Mouse (Mus musculus) megakaryocyte, adult 5-6 weeks (primary cell): ENCODE results near the gene Il17d. TPM values are rescaled to one million over a fixed set of nuclear protein-coding genes. Genes with fewer than 3 reads are reported as not detected.

ENCODE experiments used
- ATAC-seq: 2 replicates; pipeline ENCODE4 v1.8.0; 2016; ENCODE audit warnings: mild to moderate bottlenecking, inconsistent platforms; ENCODE audit not compliant: poor library complexity, severe bottlenecking
- total RNA-seq, 2 experiments: library from RNA; stranded (forward) in 1 of 2; stranded (reverse) in 1 of 2; fragments of 153-499, 151-499 nt in 1 of 2; fragments of 221-1000, 200-1000 nt in 1 of 2; gene quantifications; 2 replicates each; pipeline versions ENCODE4 v1.2.3 to v1.2.4; 2015 to 2017

Gene Il17d
- not detected in 2 replicates for total RNA-seq (2015)
- not detected in 2 replicates for total RNA-seq (2017)

DNA sequence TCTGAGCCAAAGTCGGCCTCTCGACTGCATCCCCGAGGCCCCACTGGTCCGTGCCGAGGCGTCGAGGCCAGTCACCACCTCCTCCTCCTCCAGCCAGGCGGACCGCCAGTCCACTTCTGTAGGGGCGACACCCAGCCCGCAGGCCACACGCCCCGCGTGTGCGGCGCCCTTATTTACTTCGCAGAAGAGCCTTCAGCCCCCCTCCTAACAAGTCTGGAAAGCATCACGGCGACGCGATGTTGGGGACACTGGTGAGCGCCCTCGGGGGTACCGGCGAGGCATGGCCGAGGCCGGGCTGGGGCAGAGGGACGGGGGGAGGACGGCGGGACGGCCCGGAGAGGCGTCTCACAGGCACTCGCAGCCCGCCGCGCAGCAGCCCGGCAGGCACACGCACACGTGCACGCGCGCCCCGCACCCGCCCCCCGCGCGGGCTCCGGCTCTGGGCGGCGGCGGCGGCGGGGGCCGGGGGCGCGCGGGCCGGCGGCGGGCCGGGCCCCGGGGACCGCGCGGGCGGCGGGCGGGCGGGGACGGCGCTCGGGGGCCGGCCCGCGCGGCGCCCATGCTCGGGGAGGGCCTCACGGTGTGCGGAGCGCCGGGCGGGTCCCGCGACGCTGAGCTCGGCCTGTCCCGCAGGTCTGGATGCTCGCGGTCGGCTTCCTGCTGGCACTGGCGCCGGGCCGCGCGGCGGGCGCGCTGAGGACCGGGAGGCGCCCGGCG lies at the start of gene Il17d:
Il17d (plus strand) TSS at position 107 of the 717 bp plus-strand sequence.
- 0 out of 2 replicates have a peak, but pooled peaks have one; percentile 5 for ATAC-seq

GRCm38 (mm10) chr14:57475057-57475456 lies 49.5 kb upstream of the Il17d start:
- ATAC-seq = no peak

DNA sequence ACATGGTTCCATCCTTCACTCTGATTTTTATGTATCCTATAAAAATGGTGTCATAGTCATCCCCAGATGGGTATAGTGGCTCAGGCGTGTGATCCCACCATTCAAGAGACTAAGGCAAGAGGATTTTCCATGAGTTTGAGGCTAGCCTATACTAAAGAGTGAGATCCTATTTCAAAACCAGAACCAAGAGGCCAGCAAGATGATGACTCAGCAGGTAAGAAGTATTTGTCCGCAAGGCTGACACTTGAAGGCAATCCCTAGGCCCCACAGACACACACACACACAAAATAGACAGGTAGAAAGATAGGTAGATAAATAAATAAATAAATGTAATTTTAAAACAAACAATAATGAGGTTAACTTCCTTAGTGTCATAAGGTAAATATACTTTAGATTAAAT lies 42.3 kb upstream of the Il17d start:
- no peak for ATAC-seq

GRCm38 (mm10) chr14:57484183-57484582 lies 40.4 kb upstream of the Il17d start:
- no peak for ATAC-seq

GRCm38 (mm10) chr14:57489696-57490095 lies 34.9 kb upstream of the Il17d start:
- no peak for ATAC-seq

DNA sequence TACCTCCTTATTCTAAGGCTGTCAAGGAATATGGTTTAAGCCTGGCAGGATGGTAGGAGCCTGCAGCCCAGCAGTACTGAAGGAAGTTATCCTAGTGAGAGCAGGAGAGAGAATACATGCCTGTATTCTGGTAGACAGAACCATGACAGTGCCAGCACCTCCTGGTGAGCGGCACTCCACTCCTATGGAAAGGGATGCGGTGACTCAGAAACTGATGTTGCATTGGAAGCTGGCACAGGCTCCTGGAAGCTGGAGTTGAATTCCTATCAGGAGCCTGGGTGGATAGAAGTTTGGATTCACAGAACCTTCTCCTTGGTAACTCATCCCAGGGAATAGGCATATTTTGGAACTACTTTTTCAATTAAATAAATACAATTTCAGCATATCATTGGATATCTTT lies 30.7 kb upstream of the Il17d start:
- ATAC-seq = no peak

GRCm38 (mm10) chr14:57503729-57504128 lies 20.8 kb upstream of the Il17d start:
- ATAC-seq = no peak

DNA sequence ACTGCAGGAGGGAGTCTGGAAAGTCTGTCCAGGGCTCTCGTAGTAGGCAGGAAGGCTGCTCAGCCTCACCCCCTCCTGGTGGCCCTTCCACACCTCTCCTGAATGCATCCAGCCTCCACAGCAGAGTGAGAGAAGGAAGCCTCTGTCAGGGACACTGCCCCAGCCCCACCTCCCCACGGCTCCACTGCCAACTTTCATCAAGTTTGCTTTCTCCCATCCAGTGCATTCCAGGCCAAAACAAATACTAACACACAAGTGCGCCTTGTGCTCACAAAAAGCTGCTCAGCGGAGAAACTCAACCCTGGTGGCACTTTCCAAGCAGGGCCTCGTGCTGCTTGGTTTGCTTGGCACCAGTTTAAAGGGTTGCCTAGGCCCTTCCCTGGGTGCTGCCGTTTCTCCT lies 15.0 kb upstream of the Il17d start:
- no peak for ATAC-seq

GRCm38 (mm10) chr14:57515156-57515762 lies 9.3 kb upstream of the Il17d start:
- ATAC-seq = no peak

GRCm38 (mm10) chr14:57517001-57517400 lies 7.6 kb upstream of the Il17d start:
- no peak for ATAC-seq

DNA sequence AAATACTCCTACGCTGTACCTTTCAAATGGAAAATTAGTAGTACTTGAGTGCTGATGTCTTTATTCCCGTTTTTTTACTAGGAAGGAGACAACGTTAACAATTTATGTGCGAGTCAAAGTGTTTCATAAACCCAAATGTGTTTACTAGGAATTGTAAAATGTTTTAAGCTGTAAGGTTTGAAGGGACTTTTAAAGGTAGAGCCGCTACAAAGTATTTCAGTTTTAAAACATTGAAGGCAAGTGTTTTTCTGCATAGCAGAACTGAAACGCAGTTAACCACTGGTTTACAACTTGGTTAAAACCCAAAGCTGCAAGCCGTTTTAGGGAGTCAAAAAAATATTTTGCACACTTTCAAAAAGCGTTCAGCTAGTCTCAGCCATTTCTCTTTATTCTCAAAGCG lies 815 bp upstream of the Il17d start:
- no peak for ATAC-seq

GRCm38 (mm10) chr14:57525388-57526049 lies 942 bp downstream of the Il17d start:
- ATAC-seq = peak; percentile 39

GRCm38 (mm10) chr14:57526050-57526623 lies 1.6 kb downstream of the Il17d start:
- ATAC-seq = no peak

GRCm38 (mm10) chr14:57527122-57527521 lies 2.5 kb downstream of the Il17d start:
- ATAC-seq = peak; percentile 61

GRCm38 (mm10) chr14:57527598-57527997 lies 3.0 kb downstream of the Il17d start:
- ATAC-seq = no peak

- ATAC-seq = no peak
These were observed 4.7 kb downstream of the Il17d start for GRCm38 (mm10) chr14:57529086-57529785.

DNA sequence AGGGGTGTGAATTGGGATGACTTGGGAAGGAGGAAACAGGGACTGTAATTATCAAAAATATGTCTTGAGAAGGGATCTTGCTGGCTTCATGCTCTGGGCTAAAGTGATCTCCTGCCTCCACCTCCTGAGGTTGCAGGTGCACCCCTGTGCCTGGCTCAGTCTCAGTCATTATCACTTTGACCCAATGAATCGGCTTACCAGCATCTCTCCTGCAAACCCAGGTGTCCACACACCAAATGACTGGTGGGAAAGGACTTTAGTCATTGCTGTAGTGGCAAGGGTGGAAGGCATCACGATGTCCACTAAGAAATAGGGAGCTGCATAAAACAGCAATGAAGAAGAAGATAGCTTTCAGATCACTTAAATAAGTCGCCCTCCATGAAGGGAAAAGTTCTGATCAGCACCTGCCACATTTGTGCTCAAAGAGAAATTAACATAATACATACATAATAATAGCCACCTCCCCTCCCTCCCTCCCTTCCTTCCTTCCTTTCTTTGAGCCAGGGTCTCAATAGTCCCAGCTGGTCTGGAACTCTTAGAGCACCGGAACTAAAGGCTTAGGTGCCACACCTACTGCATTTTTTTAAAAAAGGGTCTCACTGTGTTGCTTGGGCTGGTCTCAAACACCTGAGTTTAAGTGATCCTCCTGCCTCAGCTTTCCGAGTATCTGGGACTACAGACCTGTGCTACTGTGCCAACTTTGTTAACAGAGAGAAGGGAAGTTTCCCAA lies 5.4 kb downstream of the Il17d start:
- no peak for ATAC-seq

- no peak for ATAC-seq
These were observed 8.0 kb downstream of the Il17d start for GRCm38 (mm10) chr14:57532577-57532976.

GRCm38 (mm10) chr14:57533214-57533613 lies 8.6 kb downstream of the Il17d start:
- peak; percentile 62 for ATAC-seq

GRCm38 (mm10) chr14:57533841-57534240 lies 9.3 kb downstream of the Il17d start:
- no peak for ATAC-seq
